Mouse (Mus musculus): ENCODE results near the gene Erc2. TPM values are rescaled to one million over a fixed set of nuclear protein-coding genes. Genes with fewer than 3 reads are reported as not detected.

Erc2 gene
- total and polyA plus RNA-seq, 2 experiments, result 6.1 to 7.0 TPM

GRCm38 (mm10) chr14:28434996-28435395 lies 812.8 kb downstream of the Erc2 start:
- no peaks in the 10 kb centered on the region for H3K4me1 ChIP-seq (ENCODE audit: control insufficient read depth, insufficient read depth, low read length)
- TF ChIP-seq POLR2A (IDR thresholded peaks at IDR 0.05; ENCODE audit: extremely low read depth, insufficient read depth, low read length) (no peak), CTCF (IDR thresholded peaks at IDR 0.05; ENCODE audit: low read depth, low read length) (no peak)
- no peaks in the 10 kb centered on the region for H3K36me3 ChIP-seq (ENCODE audit: control insufficient read depth, insufficient read depth, low read length)
- H3K9ac ChIP-seq (ENCODE audit: low read depth, low read length), result no peak overlapping the region
- H3K27ac ChIP-seq (replicated peaks; ENCODE audit: insufficient read depth, low read depth, low read length), result no peak overlapping the region
- H3K79me2 ChIP-seq (ENCODE audit: control insufficient read depth, insufficient read depth, low read length), result no peaks in the 10 kb centered on the region
- no peak for DNase-seq (ENCODE audit: extremely low read depth, low read depth, low spot score)
- H3K27me3 ChIP-seq (ENCODE audit: control insufficient read depth, insufficient read depth, low read length), result no peaks in the 10 kb centered on the region
- no peak overlapping the region for H3K4me3 ChIP-seq (ENCODE audit: insufficient read depth, low read depth, low read length)
- WGBS, result 86% methylated on average over 7 of the region's 7 CpGs

GRCm38 (mm10) chr14:28439171-28439570 lies 816.9 kb downstream of the Erc2 start:
- DNase-seq (ENCODE audit: extremely low read depth, low read depth, low spot score), result no peak
- 94% methylated on average over 6 of the region's 6 CpGs for whole genome bisulfite sequencing
- no peak overlapping the region for H3K4me3 ChIP-seq (ENCODE audit: insufficient read depth, low read depth, low read length)

GRCm38 (mm10) chr14:28441240-28441967 lies 819.2 kb downstream of the Erc2 start:
- Histone ChIP-seq H3K4me3 (ENCODE audit: insufficient read depth, low read depth, low read length) (no peak overlapping the region), H3K9ac (ENCODE audit: low read depth, low read length) (no peak overlapping the region), H3K36me3 (ENCODE audit: control insufficient read depth, insufficient read depth, low read length) (no peaks in the 10 kb centered on the region), H3K79me2 (ENCODE audit: control insufficient read depth, insufficient read depth, low read length) (no peaks in the 10 kb centered on the region), H3K4me1 (ENCODE audit: control insufficient read depth, insufficient read depth, low read length) (no peaks in the 10 kb centered on the region), H3K27me3 (ENCODE audit: control insufficient read depth, insufficient read depth, low read length) (no peaks in the 10 kb centered on the region), H3K27ac (replicated peaks; ENCODE audit: insufficient read depth, low read depth, low read length) (no peak overlapping the region)
- WGBS, result 71% methylated on average over 14 of the region's 14 CpGs
- TF ChIP-seq POLR2A (IDR thresholded peaks at IDR 0.05; ENCODE audit: extremely low read depth, insufficient read depth, low read length) (no peak), CTCF (IDR thresholded peaks at IDR 0.05; ENCODE audit: low read depth, low read length) (no peak)
- DNase-seq (ENCODE audit: extremely low read depth, low read depth, low spot score), result no peak

More at GRCm38 (mm10) chr14:28439171-28439570, 816.9 kb downstream of the Erc2 start:
- Histone ChIP-seq H3K79me2 (ENCODE audit: control insufficient read depth, insufficient read depth, low read length) (no peaks in the 10 kb centered on the region), H3K36me3 (ENCODE audit: control insufficient read depth, insufficient read depth, low read length) (no peaks in the 10 kb centered on the region), H3K4me1 (ENCODE audit: control insufficient read depth, insufficient read depth, low read length) (no peaks in the 10 kb centered on the region), H3K27ac (replicated peaks; ENCODE audit: insufficient read depth, low read depth, low read length) (no peak overlapping the region), H3K9ac (ENCODE audit: low read depth, low read length) (no peak overlapping the region), H3K27me3 (ENCODE audit: control insufficient read depth, insufficient read depth, low read length) (no peaks in the 10 kb centered on the region)
- TF ChIP-seq POLR2A (IDR thresholded peaks at IDR 0.05; ENCODE audit: extremely low read depth, insufficient read depth, low read length) (no peak), CTCF (IDR thresholded peaks at IDR 0.05; ENCODE audit: low read depth, low read length) (no peak)

- WGBS, result 75% methylated on average over 7 of the region's 7 CpGs
- Histone ChIP-seq H3K79me2 (ENCODE audit: control insufficient read depth, insufficient read depth, low read length) (no peaks in the 10 kb centered on the region), H3K4me3 (ENCODE audit: insufficient read depth, low read depth, low read length) (no peak overlapping the region), H3K4me1 (ENCODE audit: control insufficient read depth, insufficient read depth, low read length) (no peaks in the 10 kb centered on the region), H3K27ac (replicated peaks; ENCODE audit: insufficient read depth, low read depth, low read length) (no peak overlapping the region), H3K27me3 (ENCODE audit: control insufficient read depth, insufficient read depth, low read length) (no peaks in the 10 kb centered on the region), H3K9ac (ENCODE audit: low read depth, low read length) (no peak overlapping the region), H3K36me3 (ENCODE audit: control insufficient read depth, insufficient read depth, low read length) (no peaks in the 10 kb centered on the region)
- peak; percentile 22 for DNase-seq (ENCODE audit: extremely low read depth, low read depth, low spot score)
- TF ChIP-seq POLR2A (IDR thresholded peaks at IDR 0.05; ENCODE audit: extremely low read depth, insufficient read depth, low read length) (no peak), CTCF (IDR thresholded peaks at IDR 0.05; ENCODE audit: low read depth, low read length) (no peak)
Measured at GRCm38 (mm10) chr14:28443254-28443944, 821.2 kb downstream of the Erc2 start.

GRCm38 (mm10) chr14:28445737-28446136 lies 823.5 kb downstream of the Erc2 start:
- Histone ChIP-seq H3K4me1 (ENCODE audit: control insufficient read depth, insufficient read depth, low read length) (peaks cover 8% of the 10 kb centered on the region), H3K27ac (replicated peaks; ENCODE audit: insufficient read depth, low read depth, low read length) (no peak overlapping the region), H3K27me3 (ENCODE audit: control insufficient read depth, insufficient read depth, low read length) (no peaks in the 10 kb centered on the region), H3K79me2 (ENCODE audit: control insufficient read depth, insufficient read depth, low read length) (no peaks in the 10 kb centered on the region), H3K4me3 (ENCODE audit: insufficient read depth, low read depth, low read length) (no peak overlapping the region), H3K9ac (ENCODE audit: low read depth, low read length) (no peak overlapping the region), H3K36me3 (ENCODE audit: control insufficient read depth, insufficient read depth, low read length) (no peaks in the 10 kb centered on the region)
- no peak for DNase-seq (ENCODE audit: extremely low read depth, low read depth, low spot score)
- TF ChIP-seq CTCF (IDR thresholded peaks at IDR 0.05; ENCODE audit: low read depth, low read length) (no peak), POLR2A (IDR thresholded peaks at IDR 0.05; ENCODE audit: extremely low read depth, insufficient read depth, low read length) (no peak)
- WGBS, result 87% methylated on average over 6 of the region's 6 CpGs

GRCm38 (mm10) chr14:28451771-28452170 lies 829.5 kb downstream of the Erc2 start:
- no peak overlapping the region for H3K27ac ChIP-seq (replicated peaks; ENCODE audit: insufficient read depth, low read depth, low read length)
- no peaks in the 10 kb centered on the region for H3K36me3 ChIP-seq (ENCODE audit: control insufficient read depth, insufficient read depth, low read length)
- TF ChIP-seq CTCF (IDR thresholded peaks at IDR 0.05; ENCODE audit: low read depth, low read length), result no peak
- TF ChIP-seq POLR2A (IDR thresholded peaks at IDR 0.05; ENCODE audit: extremely low read depth, insufficient read depth, low read length), result no peak
- WGBS, result 88% methylated on average over 9 of the region's 9 CpGs
- H3K4me1 ChIP-seq (ENCODE audit: control insufficient read depth, insufficient read depth, low read length), result peaks cover 12% of the 10 kb centered on the region
- DNase-seq (ENCODE audit: extremely low read depth, low read depth, low spot score), result no peak
- H3K4me3 ChIP-seq (ENCODE audit: insufficient read depth, low read depth, low read length), result no peak overlapping the region
- H3K79me2 ChIP-seq (ENCODE audit: control insufficient read depth, insufficient read depth, low read length), result no peaks in the 10 kb centered on the region
- H3K27me3 ChIP-seq (ENCODE audit: control insufficient read depth, insufficient read depth, low read length), result no peaks in the 10 kb centered on the region
- H3K9ac ChIP-seq (ENCODE audit: low read depth, low read length), result no peak overlapping the region
